Mouse (Mus musculus) limb, embryonic 14.5 days (tissue): ENCODE data around the gene Fbxw2. TPM values are rescaled to one million over a fixed set of nuclear protein-coding genes. Genes with fewer than 3 reads are reported as not detected.
"Not testable (repeated sequence)": the region's sequence is repeated elsewhere in the genome, so short reads cannot be mapped to it uniquely, and the experiment has no call there.

Experiments
- ATAC-seq: fragments of 200-750 bp; cut with Nextera tagmentation; 2 replicates; pipeline ENCODE4 v1.8.0; 2017; ENCODE audit warnings: low read depth, moderate number of reproducible peaks, moderate TSS enrichment; ENCODE audit not compliant: low FRiP score
- DNase-seq: peaks from one replicate; pipeline ENCODE4 v3.0.0-alpha.2; 2015; ENCODE audit warnings: low spot score
- H3K27ac ChIP-seq: fragments of 300-500 bp; sonication (generic); replicated peaks from 2 replicates; pipeline ENCODE4 v1.5.1; 2014; ENCODE audit warnings: low read depth, mild to moderate bottlenecking, low read length, moderate library complexity, mixed read lengths
- H3K27me3 ChIP-seq: fragments of 300-500 bp; sonication (generic); 2 replicates; pipeline ENCODE4 v1.6.1; 2014; ENCODE audit warnings: low read length, mixed read lengths; ENCODE audit not compliant: control insufficient read depth, insufficient read depth
- H3K36me3 ChIP-seq: fragments of 300-500 bp; sonication (generic); 2 replicates; pipeline ENCODE4 v1.6.1; 2014; ENCODE audit warnings: mild to moderate bottlenecking, low read length, moderate library complexity, mixed read lengths; ENCODE audit not compliant: control insufficient read depth, insufficient read depth
- H3K4me1 ChIP-seq: fragments of 300-500 bp; sonication (generic); 2 replicates; pipeline ENCODE4 v1.6.1; 2014; ENCODE audit warnings: antibody characterized with exemption, low read length, mixed read lengths; ENCODE audit not compliant: control insufficient read depth, insufficient read depth
- H3K4me2 ChIP-seq: fragments of 300-500 bp; sonication (generic); replicated peaks from 2 replicates; pipeline ENCODE4 v1.6.1; 2014; ENCODE audit warnings: low read depth, mild to moderate bottlenecking, low read length, moderate library complexity; ENCODE audit not compliant: severe bottlenecking
- H3K4me3 ChIP-seq: fragments of 300-500 bp; sonication (generic); replicated peaks from 2 replicates; pipeline ENCODE4 v1.5.1; 2014; ENCODE audit warnings: low read length
- H3K9ac ChIP-seq: fragments of 300-500 bp; sonication (generic); 2 replicates; pipeline ENCODE4 v1.6.1; 2014; ENCODE audit warnings: mild to moderate bottlenecking, low read depth, low read length, moderate library complexity; ENCODE audit not compliant: severe bottlenecking
- H3K9me3 ChIP-seq: fragments of 300-500 bp; sonication (generic); 2 replicates; pipeline ENCODE4 v1.6.1; 2016; ENCODE audit warnings: low read length; ENCODE audit not compliant: control insufficient read depth
- POLR2A ChIP-seq: fragments of 200-500 bp; IDR thresholded peaks from 2 replicates; pipeline ENCODE4 v1.8.0; 2012; ENCODE audit warnings: inconsistent platforms, mild to moderate bottlenecking, moderate library complexity, borderline replicate concordance; ENCODE audit not compliant: insufficient read depth, insufficient read length; ENCODE audit errors: extremely low read depth
- WGBS: fragments of 180-500 bp; shearing (Covaris S2); extraction: QIAGEN DNeasy Blood & Tissue Kit; methylation state at CpG from one replicate; pipeline ENCODE4 v1.1.7; 2014; 5-methylcytosine and 5-hydroxymethylcytosine counted together
- polyA plus RNA-seq, 2 experiments: library from polyadenylated mRNA; depleted of rRNA in 1 of 2; stranded (reverse) in 1 of 2; unstranded in 1 of 2; fragments of >200 nt; fragmentation: Nextera tagmentation in 1 of 2; extraction: Ambion mirVana in 1 of 2; gene quantifications; 2 replicates each; pipeline versions ENCODE4 v1.2.1 to v1.2.3; 2012 to 2014

The Fbxw2 gene
- polyA plus RNA-seq, 2 experiments: 55.1 to 68.3 TPM

- TF ChIP-seq POLR2A: no peak
- Histone ChIP-seq H3K4me1 (peaks cover 9% of the 10 kb centered on the region), H3K9me3 (no peaks in the 10 kb centered on the region; the same call in 1 of the 2 replicates), H3K27me3 (no peaks in the 10 kb centered on the region), H3K4me3 (no peak overlapping the region), H3K27ac (no peak overlapping the region), H3K4me2 (no peak overlapping the region), H3K9ac (no peak overlapping the region), H3K36me3 (no peaks in the 10 kb centered on the region)
- ATAC-seq (no peak), DNase-seq (no peak)
- WGBS: 85% methylated on average over 1 of the region's 1 CpGs
These were observed 1.9 kb upstream of the Fbxw2 start for GRCm38 (mm10) chr2:34828026-34828425.

GRCm38 (mm10) chr2:34827591-34827990 is 1.5 kb upstream of the Fbxw2 start:
- DNase-seq (no peak), ATAC-seq (no peak)
- H3K9ac ChIP-seq: no peak overlapping the region
- H3K4me2 ChIP-seq: no peak overlapping the region
- TF ChIP-seq POLR2A: no peak
- no peaks in the 10 kb centered on the region; the same call in 1 of the 2 replicates for H3K9me3 ChIP-seq
- 0 out of 2 replicates have a peak, but pooled peaks cover 2% of the 10 kb centered on the region for H3K36me3 ChIP-seq
- no peak overlapping the region for H3K4me3 ChIP-seq
- no peaks in the 10 kb centered on the region for H3K27me3 ChIP-seq
- no peak overlapping the region for H3K27ac ChIP-seq
- H3K4me1 ChIP-seq: peaks cover 9% of the 10 kb centered on the region
- WGBS: 88% methylated on average over 4 of the region's 4 CpGs

GRCm38 (mm10) chr2:34826460-34827231 is 535 bp upstream of the Fbxw2 start:
- H3K4me3 ChIP-seq: peak overlapping the region; percentile 88
- peak overlapping the region; percentile 64 for H3K4me2 ChIP-seq
- no peaks in the 10 kb centered on the region; the same call in 1 of the 2 replicates for H3K9me3 ChIP-seq
- peak; percentile 16; the same call in 1 of the 2 replicates for ATAC-seq
- DNase-seq: no peak
- 39% methylated on average over 20 of the region's 21 CpGs for WGBS
- H3K27me3 ChIP-seq: no peaks in the 10 kb centered on the region
- H3K27ac ChIP-seq: peak overlapping the region; percentile 70; the same call in 1 of the 2 replicates
- H3K4me1 ChIP-seq: peaks cover 9% of the 10 kb centered on the region
- peaks cover 10% of the 10 kb centered on the region for H3K36me3 ChIP-seq
- no peak for TF ChIP-seq POLR2A
- peak overlapping the region; percentile 97 for H3K9ac ChIP-seq

- Histone ChIP-seq H3K27me3 (no peaks in the 10 kb centered on the region), H3K4me3 (no peak overlapping the region), H3K9ac (no peak overlapping the region), H3K4me1 (no peaks in the 10 kb centered on the region), H3K27ac (no peak overlapping the region), H3K9me3 (no peaks in the 10 kb centered on the region), H3K36me3 (peaks cover 58% of the 10 kb centered on the region), H3K4me2 (no peak overlapping the region)
- TF ChIP-seq POLR2A: no peak
- no peak for DNase-seq
- no peak for ATAC-seq
- WGBS: 91% methylated on average over 2 of the region's 2 CpGs
These were observed 7.6 kb downstream of the Fbxw2 start for GRCm38 (mm10) chr2:34818492-34818891.

DNA sequence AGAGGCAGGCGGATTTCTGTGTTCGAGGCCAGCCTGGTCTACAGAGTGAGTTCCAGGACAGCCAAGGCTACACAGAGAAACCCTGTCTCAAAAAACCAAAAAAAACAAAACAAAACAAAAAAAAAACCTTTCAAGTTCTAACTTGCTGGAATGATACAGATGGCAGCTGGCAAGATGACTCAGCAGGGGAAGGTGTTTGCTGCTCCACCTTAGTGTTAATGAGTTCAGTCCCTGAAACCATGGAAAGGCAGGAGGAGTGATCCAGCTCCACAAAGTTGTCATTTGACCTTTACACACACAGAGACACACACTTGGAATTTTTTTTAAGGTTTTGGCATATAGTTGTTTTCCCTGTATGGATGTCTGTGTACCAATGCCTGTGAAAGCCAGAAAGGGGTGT is 10.2 kb downstream of the Fbxw2 start:
- not testable (repeated sequence) for H3K27ac ChIP-seq, H3K4me3 ChIP-seq, H3K4me1 ChIP-seq, DNase-seq, H3K4me2 ChIP-seq, H3K9me3 ChIP-seq, ATAC-seq, H3K27me3 ChIP-seq, H3K9ac ChIP-seq
- WGBS: 100% methylated on average over 2 of the region's 2 CpGs
- peaks cover 67% of the 10 kb centered on the region for H3K36me3 ChIP-seq
